Mouse (Mus musculus) left cerebral cortex, adult 2 months (tissue): ENCODE measurements around the gene Stk38. TPM values are rescaled to one million over a fixed set of nuclear protein-coding genes. Genes with fewer than 3 reads are reported as not detected.

Experiments
- DNase-seq, 2 experiments: peaks; one replicate each; pipeline ENCODE4 v3.0.0; 2021 to 2022; ENCODE audit warnings: low spot score in 2 of 2, mixed read lengths in 1 of 2; ENCODE audit errors: extremely low spot score in 1 of 2
- H3K27ac ChIP-seq: fragments of 200-600 bp; 2 replicates; pipeline ENCODE4 v1.8.1; 2022
- H3K4me3 ChIP-seq: fragments of 200-600 bp; 2 replicates; pipeline ENCODE4 v1.8.1; 2022
- CTCF ChIP-seq: fragments of 200-600 bp; IDR thresholded peaks from 2 replicates; pipeline ENCODE4 v1.8.1; 2022; ENCODE audit warnings: antibody characterized with exemption, mild to moderate bottlenecking, moderate library complexity
- intact Hi-C: fragments of 180-260 bp; cut with DNase I; formaldehyde crosslinking; loops from one replicate; pipeline ENCODE4 v1.15.1; 2025
- long read RNA-seq, 2 experiments: library from polyadenylated mRNA; stranded (forward); transcript quantifications; one replicate each; pipeline ENCODE4 v2.0.0; 2021; ENCODE audit warnings: borderline mapping rate in 2 of 2
- total RNA-seq, 2 experiments: library from RNA; stranded (reverse); gene quantifications; 2 replicates each; pipeline ENCODE4 v1.2.3; 2021

Stk38 gene
- total RNA-seq = 10 to 100 TPM; 53.5 to 58.6 TPM
- long read RNA-seq, experiment 1, transcript Stk38-202 (14 exons, 3,354 nt) = minor isoform, 5 of 23 reads
- long read RNA-seq, experiment 1, transcript Stk38-201 (14 exons, 3,351 nt) = major isoform, 9 of 23 reads
- long read RNA-seq, experiment 1, partial matches to known transcripts = 2 of 23 reads
- long read RNA-seq, experiment 1, other reads (novel, unspliced or antisense) = 7 of 23 reads
- long read RNA-seq, experiment 2, transcript Stk38-201 (14 exons, 3,351 nt) = major isoform, 19 of 34 reads
- long read RNA-seq, experiment 2, partial matches to known transcripts = 3 of 34 reads
- long read RNA-seq, experiment 2, other reads (novel, unspliced or antisense) = 8 of 34 reads

- peak within 1 kb of the TSS; percentile 93 for H3K27ac ChIP-seq
- DNase-seq = peak; percentile 91 to 94
- peak within 1 kb of the TSS; percentile 89 for H3K4me3 ChIP-seq
- no peak for TF ChIP-seq CTCF
- intact Hi-C loops = loop anchor here (1.0 kb wide), 1 partner anchor 55 kb away; no protein-coding TSS in a partner anchor
Observed at GRCm38 (mm10) chr17:29007641-29008325, at the start of gene Stk38. Gene Stk38 (minus strand): TSS chr17:29007995.

GRCm38 (mm10) chr17:29057361-29057890 lies 49.6 kb upstream of the Stk38 start:
- TF ChIP-seq CTCF = no peak
- intact Hi-C loops = no loop called here
- H3K27ac ChIP-seq = peak overlapping the region; percentile 65

DNA sequence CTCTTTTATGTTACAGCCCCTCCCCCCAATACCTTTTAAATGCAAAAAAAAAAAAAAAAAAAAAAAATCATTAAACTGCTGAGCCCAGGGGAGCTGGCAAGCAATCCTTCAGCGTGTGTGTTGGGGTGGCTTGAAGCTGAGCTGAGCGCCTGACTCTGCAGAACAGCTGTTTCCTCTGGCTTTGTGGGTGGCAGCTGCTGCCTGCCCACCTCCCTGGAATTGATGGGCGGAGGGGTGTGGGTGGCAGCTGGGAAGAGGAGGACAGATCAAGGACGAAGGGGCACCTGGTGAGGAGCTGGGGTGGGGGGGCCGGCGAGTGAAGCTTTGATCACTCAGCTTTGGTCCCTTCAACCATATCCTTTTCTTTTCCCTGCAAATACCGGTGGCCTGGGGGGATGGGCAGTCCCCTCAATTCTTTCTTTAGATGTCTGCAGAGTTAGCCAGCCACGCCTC lies 48.9 kb upstream of the Stk38 start:
- intact Hi-C loops = no loop called here
- DNase-seq = peak in 1 of 2 experiments; percentile 44
- Histone ChIP-seq H3K4me3 (no peak overlapping the region), H3K27ac (peak overlapping the region; percentile 65)
- no peak for TF ChIP-seq CTCF

More at GRCm38 (mm10) chr17:29057361-29057890, 49.6 kb upstream of the Stk38 start:
- no peak for DNase-seq
- no peak overlapping the region for H3K4me3 ChIP-seq

- no peak for TF ChIP-seq CTCF
- Histone ChIP-seq H3K27ac (no peak overlapping the region), H3K4me3 (no peak overlapping the region)
- DNase-seq = no peak
- intact Hi-C loops = no loop called here
Observed at GRCm38 (mm10) chr17:29056207-29056606, 48.4 kb upstream of the Stk38 start.

GRCm38 (mm10) chr17:29055586-29055985 lies 47.8 kb upstream of the Stk38 start:
- TF ChIP-seq CTCF = no peak
- Histone ChIP-seq H3K27ac (no peak overlapping the region), H3K4me3 (no peak overlapping the region)
- no peak for DNase-seq
- intact Hi-C loops = no loop called here

DNA sequence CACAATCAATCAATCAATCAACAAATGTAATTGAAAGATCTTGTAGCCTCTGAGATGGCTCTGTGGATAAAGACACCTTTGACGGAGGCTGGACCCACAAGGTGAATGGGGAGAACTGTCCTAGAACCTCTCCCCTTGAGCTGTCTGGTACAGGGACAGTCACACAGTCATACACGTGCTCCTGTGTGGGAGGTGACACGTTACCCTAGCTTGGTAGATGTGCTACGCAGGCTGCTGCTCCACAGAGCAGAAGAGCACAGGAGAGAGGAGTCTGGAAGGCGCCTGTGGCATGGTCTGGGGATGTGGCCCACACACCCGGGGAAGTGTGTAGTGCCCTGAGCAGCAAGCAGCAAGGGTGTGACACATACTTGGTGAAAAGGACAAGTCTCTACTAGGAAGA lies 46.6 kb upstream of the Stk38 start:
- intact Hi-C loops = no loop called here

GRCm38 (mm10) chr17:29053841-29054240 lies 46.0 kb upstream of the Stk38 start:
- no peak for DNase-seq
- TF ChIP-seq CTCF = no peak
- H3K27ac ChIP-seq = no peak overlapping the region
- intact Hi-C loops = no loop called here
- H3K4me3 ChIP-seq = no peak overlapping the region

More for the DNA sequence above, 46.6 kb upstream of the Stk38 start:
- no peak overlapping the region for H3K27ac ChIP-seq
- DNase-seq = no peak
- no peak for TF ChIP-seq CTCF
- H3K4me3 ChIP-seq = no peak overlapping the region

- H3K4me3 ChIP-seq = no peak overlapping the region
- intact Hi-C loops = no loop called here
Observed at GRCm38 (mm10) chr17:29053067-29053466, 45.3 kb upstream of the Stk38 start.

GRCm38 (mm10) chr17:29050791-29051190 lies 43.0 kb upstream of the Stk38 start:
- intact Hi-C loops = no loop called here
- H3K27ac ChIP-seq = no peak overlapping the region
- no peak for TF ChIP-seq CTCF
- no peak overlapping the region for H3K4me3 ChIP-seq
- DNase-seq = no peak

More at GRCm38 (mm10) chr17:29053067-29053466, 45.3 kb upstream of the Stk38 start:
- no peak for TF ChIP-seq CTCF
- no peak for DNase-seq
- no peak overlapping the region for H3K27ac ChIP-seq

DNA sequence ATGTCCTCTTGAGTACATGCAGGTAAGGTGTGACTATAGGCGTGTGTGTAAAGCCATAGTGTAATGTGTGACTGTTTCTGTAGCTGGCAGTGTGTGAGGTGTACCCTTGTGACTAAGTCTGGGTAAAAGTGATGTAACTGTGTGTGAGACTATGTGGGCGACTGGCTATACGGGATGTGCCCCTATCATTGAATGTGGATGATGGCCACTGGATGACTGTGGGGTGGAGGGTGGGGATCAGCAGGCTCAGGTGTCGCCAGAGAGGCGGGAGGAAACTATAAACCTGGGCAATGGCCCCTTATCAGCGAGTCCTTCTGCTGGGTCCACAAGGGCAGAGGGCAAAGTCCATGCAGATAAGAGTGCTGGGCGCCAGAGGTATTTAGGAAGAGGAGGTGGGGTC lies 42.1 kb upstream of the Stk38 start:
- intact Hi-C loops = loop anchor here (1.0 to 5.0 kb wide), 3 partner anchors 45 to 197 kb away; no protein-coding TSS in a partner anchor
- Histone ChIP-seq H3K4me3 (no peak overlapping the region), H3K27ac (no peak overlapping the region)
- DNase-seq = no peak
- no peak for TF ChIP-seq CTCF

DNA sequence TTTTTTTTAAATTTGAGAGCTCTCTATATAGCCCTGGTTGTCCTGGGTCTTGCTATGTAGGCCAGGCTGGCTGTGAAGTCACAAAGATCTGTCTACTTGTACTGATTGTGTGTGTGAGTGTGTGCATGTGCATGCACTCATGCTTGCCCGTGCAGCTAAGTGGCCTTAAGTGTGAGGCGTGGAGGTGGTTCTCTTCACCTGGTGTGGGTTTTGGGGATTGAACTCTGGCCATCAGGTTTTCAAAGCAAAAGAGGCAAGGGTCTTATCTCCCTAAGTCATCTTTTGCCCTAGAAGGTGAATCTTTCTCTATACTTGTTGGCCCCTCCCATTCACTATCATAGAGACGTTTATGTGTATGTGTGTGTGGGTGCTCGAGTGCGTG lies 41.7 kb upstream of the Stk38 start:
- no peak for DNase-seq
- H3K27ac ChIP-seq = no peak overlapping the region
- no peak overlapping the region for H3K4me3 ChIP-seq
- intact Hi-C loops = loop anchor here (1.0 to 5.0 kb wide), 3 partner anchors 46 to 198 kb away; no protein-coding TSS in a partner anchor
- TF ChIP-seq CTCF = no peak
